In genomic region chr17:34645256-34645829, GRCm38 (mm10) we compare ENCODE assay signal across 8 mouse cellular contexts. TPM values are rescaled to one million over a fixed set of nuclear protein-coding genes. Genes with fewer than 3 reads are reported as not detected.
DNase-seq lines count a peak whose midpoint lies in the region; ATAC-seq and TF ChIP-seq lines count a peak whose summit lies in the region.
"Had no signal": no experiment of that assay in that cellular context is flagged by ENCODE, and none has a peak within 500 bp of the region (broad histone marks: within the 10 kb centered on the region; RNA-seq: fewer than 3 reads in every experiment).

No protein-coding gene starts in this region.

- ATAC-seq in neural tube, embryonic 11.5 days (ENCODE audit: insufficient read depth, low FRiP score, low TSS enrichment): no peak
- no peak for ATAC-seq in embryonic facial prominence, embryonic 15.5 days (ENCODE audit: insufficient number of reproducible peaks, low FRiP score, low TSS enrichment, low read depth)
- no peak for ATAC-seq in limb, embryonic 12.5 days (ENCODE audit: insufficient number of reproducible peaks, insufficient read depth, low FRiP score, low TSS enrichment, low read depth)
- ATAC-seq in stomach, postnatal 0 days (ENCODE audit: low FRiP score, low TSS enrichment): no peak

- peak overlapping the region; percentile 61 for H3K4me2 ChIP-seq in neural tube, embryonic 11.5 days (ENCODE audit: low read depth)
- H3K4me2 ChIP-seq in embryonic facial prominence, embryonic 15.5 days (replicated peaks): peak overlapping the region; percentile 67
- peak overlapping the region; percentile 76 for H3K4me2 ChIP-seq in limb, embryonic 12.5 days
- peak overlapping the region; percentile 83 for H3K4me2 ChIP-seq in stomach, postnatal 0 days (replicated peaks; ENCODE audit: low read depth)

- no peaks in the 10 kb centered on the region for H3K27me3 ChIP-seq in neural tube, embryonic 11.5 days (ENCODE audit: control insufficient read depth, insufficient read depth, low read length)
- H3K27me3 ChIP-seq in embryonic facial prominence, embryonic 15.5 days: no peaks in the 10 kb centered on the region
- H3K27me3 ChIP-seq in limb, embryonic 12.5 days: no peaks in the 10 kb centered on the region
- H3K27me3 ChIP-seq in stomach, postnatal 0 days (ENCODE audit: control insufficient read depth, insufficient read depth, low read length): no peaks in the 10 kb centered on the region

- WGBS in neural tube, embryonic 11.5 days: 46% methylated on average over 10 of the region's 10 CpGs
- WGBS in embryonic facial prominence, embryonic 15.5 days: 31% methylated on average over 10 of the region's 10 CpGs
- 44% methylated on average over 10 of the region's 10 CpGs for WGBS in limb, embryonic 12.5 days
- WGBS in stomach, postnatal 0 days: 38% methylated on average over 10 of the region's 10 CpGs

- H3K27ac ChIP-seq in neural tube, embryonic 11.5 days (ENCODE audit: low read depth, low read length): no peak overlapping the region
- H3K27ac ChIP-seq in embryonic facial prominence, embryonic 15.5 days (replicated peaks): peak overlapping the region; percentile 82; the same call in 1 of the 2 replicates
- H3K27ac ChIP-seq in limb, embryonic 12.5 days: peak overlapping the region; percentile 4; the same call in 1 of the 2 replicates
- no peak overlapping the region for H3K27ac ChIP-seq in stomach, postnatal 0 days (replicated peaks)

- TF ChIP-seq EP300 in stomach, postnatal 0 days (optimal IDR thresholded peaks at IDR 0.05): no peak

- DNase-seq in neural tube, embryonic 11.5 days (ENCODE audit: low spot score): no peak
- no peak for DNase-seq in neural tube, embryonic 10.5 days (ENCODE audit: extremely low spot score, low spot score)
- no peak for DNase-seq in stomach, postnatal 0 days (ENCODE audit: low spot score)
- DNase-seq in layer of hippocampus, postnatal 25 days (ENCODE audit: extremely low spot score in 1 of 2, low spot score in 1 of 2): no peak
- no peak for DNase-seq in testis, postnatal 14 days (ENCODE audit: low spot score)

- H3K36me3 ChIP-seq in neural tube, embryonic 11.5 days (ENCODE audit: control insufficient read depth, insufficient read depth, low read length): peaks cover 2% of the 10 kb centered on the region; the same call in 1 of the 2 replicates
- peaks cover 19% of the 10 kb centered on the region for H3K36me3 ChIP-seq in embryonic facial prominence, embryonic 15.5 days
- peaks cover 24% of the 10 kb centered on the region for H3K36me3 ChIP-seq in limb, embryonic 12.5 days
- H3K36me3 ChIP-seq in stomach, postnatal 0 days (ENCODE audit: control insufficient read depth, insufficient read depth, low read length): no peaks in the 10 kb centered on the region; the same call in 1 of the 2 replicates

- peaks cover 17% of the 10 kb centered on the region for H3K4me1 ChIP-seq in neural tube, embryonic 11.5 days (ENCODE audit: control insufficient read depth, insufficient read depth, low read length)
- peaks cover 49% of the 10 kb centered on the region for H3K4me1 ChIP-seq in embryonic facial prominence, embryonic 15.5 days
- peaks cover 29% of the 10 kb centered on the region for H3K4me1 ChIP-seq in limb, embryonic 12.5 days (replicated peaks)
- H3K4me1 ChIP-seq in stomach, postnatal 0 days (replicated peaks; ENCODE audit: control insufficient read depth, insufficient read depth): no peaks in the 10 kb centered on the region; the same call in 1 of the 2 replicates

- no peak for TF ChIP-seq CTCF in stomach, postnatal 0 days (IDR thresholded peaks at IDR 0.05; ENCODE audit: low read depth)

- peak overlapping the region; percentile 55 for H3K9ac ChIP-seq in neural tube, embryonic 11.5 days (ENCODE audit: low read length)
- H3K9ac ChIP-seq in embryonic facial prominence, embryonic 15.5 days: peak overlapping the region; percentile 70
- peak overlapping the region; percentile 60 for H3K9ac ChIP-seq in limb, embryonic 12.5 days (replicated peaks)
- H3K9ac ChIP-seq in stomach, postnatal 0 days (ENCODE audit: low read length): peak overlapping the region; percentile 63

- H3K9me3 ChIP-seq in neural tube, embryonic 11.5 days (ENCODE audit: control insufficient read depth, low read length): no peaks in the 10 kb centered on the region
- no peaks in the 10 kb centered on the region for H3K9me3 ChIP-seq in embryonic facial prominence, embryonic 15.5 days (replicated peaks)
- H3K9me3 ChIP-seq in limb, embryonic 12.5 days: no peaks in the 10 kb centered on the region
- no peaks in the 10 kb centered on the region for H3K9me3 ChIP-seq in stomach, postnatal 0 days (ENCODE audit: control insufficient read depth, low read length)

- H3K4me3 ChIP-seq in neural tube, embryonic 11.5 days (ENCODE audit: low read depth, low read length): peak overlapping the region; percentile 50
- peak overlapping the region; percentile 69 for H3K4me3 ChIP-seq in embryonic facial prominence, embryonic 15.5 days (replicated peaks)
- H3K4me3 ChIP-seq in limb, embryonic 12.5 days (replicated peaks): peak overlapping the region; percentile 63
- peak overlapping the region; percentile 53 for H3K4me3 ChIP-seq in stomach, postnatal 0 days (ENCODE audit: low read depth, low read length)

RNA-seq across cellular contexts. Expression of gene Fkbpl, which starts 0.8 kb away (rescaled TPM):
- 15.5 and 17.6 TPM in 2 replicates for polyA plus RNA-seq in neural tube, embryonic 11.5 days (2014; fragmentation: Nextera tagmentation; extraction: Ambion mirVana)
- 16.2 and 16.8 TPM in 2 replicates for polyA plus RNA-seq in embryonic facial prominence, embryonic 15.5 days (2015; fragmentation: Nextera tagmentation; extraction: Ambion mirVana)
- 14.0 and 19.5 TPM in 2 replicates for polyA plus RNA-seq in limb, embryonic 12.5 days (2016; fragmentation: Nextera tagmentation; extraction: Ambion mirVana)
- polyA plus RNA-seq in stomach, postnatal 0 days (2015; fragmentation: Nextera tagmentation; extraction: Ambion mirVana): 12.4 and 12.8 TPM in 2 replicates
- total RNA-seq in layer of hippocampus, postnatal 25 days (2021): 10 to 100 TPM; 14.1 to 14.9 TPM

RNA-seq across cellular contexts. Expression of gene Atf6b, which starts 1.6 kb away (rescaled TPM):
- 78.3 and 88.4 TPM in 2 replicates for polyA plus RNA-seq in neural tube, embryonic 11.5 days (2014; fragmentation: Nextera tagmentation; extraction: Ambion mirVana)
- polyA plus RNA-seq in embryonic facial prominence, embryonic 15.5 days (2015; fragmentation: Nextera tagmentation; extraction: Ambion mirVana): 88.8 and 94.7 TPM in 2 replicates
- 94.8 and 103 TPM in 2 replicates for polyA plus RNA-seq in limb, embryonic 12.5 days (2016; fragmentation: Nextera tagmentation; extraction: Ambion mirVana)
- 35.4 and 39.3 TPM in 2 replicates for polyA plus RNA-seq in stomach, postnatal 0 days (2015; fragmentation: Nextera tagmentation; extraction: Ambion mirVana)
- total RNA-seq in layer of hippocampus, postnatal 25 days (2021): 100 to 1,000 TPM in 1 of 2 experiments, 10 to 100 TPM in 1; 97.1 to 102 TPM

RNA-seq across cellular contexts. Expression of gene Prrt1, which starts 16.0 kb away (rescaled TPM):
- polyA plus RNA-seq in neural tube, embryonic 11.5 days (2014; fragmentation: Nextera tagmentation; extraction: Ambion mirVana): 0.57 and 0.87 TPM in 2 replicates
- 1.3 and 1.5 TPM in 2 replicates for polyA plus RNA-seq in embryonic facial prominence, embryonic 15.5 days (2015; fragmentation: Nextera tagmentation; extraction: Ambion mirVana)
- 0.20 and 0.28 TPM in 2 replicates for polyA plus RNA-seq in limb, embryonic 12.5 days (2016; fragmentation: Nextera tagmentation; extraction: Ambion mirVana)
- 0.44 and 0.67 TPM in 2 replicates for polyA plus RNA-seq in stomach, postnatal 0 days (2015; fragmentation: Nextera tagmentation; extraction: Ambion mirVana)
- total RNA-seq in layer of hippocampus, postnatal 25 days (2021): 100 to 1,000 TPM; 259 to 330 TPM
- total RNA-seq: hematopoietic stem cell, adult 5-6 weeks had no signal

RNA-seq across cellular contexts. Expression of gene Ppt2, which starts 17.0 kb away (rescaled TPM):
- 27.6 and 30.3 TPM in 2 replicates for polyA plus RNA-seq in neural tube, embryonic 11.5 days (2014; fragmentation: Nextera tagmentation; extraction: Ambion mirVana)
- 27.5 and 28.3 TPM in 2 replicates for polyA plus RNA-seq in embryonic facial prominence, embryonic 15.5 days (2015; fragmentation: Nextera tagmentation; extraction: Ambion mirVana)
- 15.9 and 17.6 TPM in 2 replicates for polyA plus RNA-seq in limb, embryonic 12.5 days (2016; fragmentation: Nextera tagmentation; extraction: Ambion mirVana)
- polyA plus RNA-seq in stomach, postnatal 0 days (2015; fragmentation: Nextera tagmentation; extraction: Ambion mirVana): 16.5 and 18.7 TPM in 2 replicates
- 10 to 100 TPM; 42.4 to 48.4 TPM for total RNA-seq in layer of hippocampus, postnatal 25 days (2021)

RNA-seq across cellular contexts. Expression of gene Tnxb, which starts 25.0 kb away (rescaled TPM):
- polyA plus RNA-seq in neural tube, embryonic 11.5 days (2014; fragmentation: Nextera tagmentation; extraction: Ambion mirVana): 0.03 TPM in 1 of 2 replicates, not detected in the other
- 0.48 and 0.87 TPM in 2 replicates for polyA plus RNA-seq in embryonic facial prominence, embryonic 15.5 days (2015; fragmentation: Nextera tagmentation; extraction: Ambion mirVana)
- polyA plus RNA-seq in limb, embryonic 12.5 days (2016; fragmentation: Nextera tagmentation; extraction: Ambion mirVana): not detected in 2 replicates
- polyA plus RNA-seq in stomach, postnatal 0 days (2015; fragmentation: Nextera tagmentation; extraction: Ambion mirVana): 1.9 and 2.4 TPM in 2 replicates
- 1 to 10 TPM; 7.1 to 9.0 TPM for total RNA-seq in layer of hippocampus, postnatal 25 days (2021)

Comparison
In these comparisons a context has a peak if more than half of its experiments do, and no peak if none do; other contexts are left out.
1. H3K27ac ChIP-seq: peak in embryonic facial prominence, embryonic 15.5 days (single experiment) and limb, embryonic 12.5 days (single experiment); none in neural tube, embryonic 11.5 days (single experiment) and stomach, postnatal 0 days (single experiment).
2. Peak in every context shown above with its lines, with median percentiles within 50 percentile points of each other: H3K4me2 ChIP-seq, H3K4me3 ChIP-seq and H3K9ac ChIP-seq.